Comparison of ENCODE assay signal across 20 mouse cellular contexts in the genomic region with DNA sequence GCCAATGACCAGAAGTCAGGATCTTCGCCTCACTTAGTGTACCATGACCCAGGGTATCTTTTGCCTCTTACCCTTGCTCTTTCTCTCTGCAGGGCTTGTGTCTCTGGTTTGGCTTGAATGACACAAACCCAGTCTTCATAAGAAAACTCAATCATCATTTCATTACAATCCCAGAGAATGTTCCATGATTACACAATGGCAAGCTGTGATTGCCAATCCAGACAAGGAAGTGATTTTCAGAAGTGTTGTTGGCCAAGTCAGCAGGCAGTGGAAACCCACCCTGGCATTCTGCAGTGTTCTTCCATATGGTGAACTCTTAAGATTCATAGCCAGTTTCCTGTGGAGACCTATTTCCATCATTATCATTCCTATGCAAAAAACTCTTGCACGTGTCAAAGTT.
DNase-seq lines count a peak whose midpoint lies in the region; ATAC-seq and TF ChIP-seq lines count a peak whose summit lies in the region.
"Had no signal": no experiment of that assay in that cellular context is flagged by ENCODE, and none has a peak within 500 bp of the region (broad histone marks: within the 10 kb centered on the region; RNA-seq: fewer than 3 reads in every experiment).

No protein-coding gene starts in this region.

- DNase-seq in forebrain, postnatal 0 days: no peak
- no peak for DNase-seq in forebrain, embryonic 14.5 days (ENCODE audit: low spot score)
- DNase-seq in heart, adult 2 months: no peak
- DNase-seq in heart, postnatal 14 days: no peak
- peak; percentile 13 for DNase-seq in lung, postnatal 36 days
- no peak for DNase-seq in lung, postnatal 14 days
- no peak for DNase-seq in kidney, postnatal 36 days
- DNase-seq: adrenal gland, postnatal 14 days; B cell, adult 2 months; cerebellum, adult 2 months; gastrocnemius, postnatal 36 days; heart, postnatal 36 days had no signal

- WGBS in forebrain, postnatal 0 days: 73% methylated on average over 2 of the region's 2 CpGs
- 80% methylated on average over 2 of the region's 2 CpGs for WGBS in forebrain, embryonic 14.5 days
- 63% methylated on average over 2 of the region's 2 CpGs for WGBS in heart, adult 2 months

- no peak overlapping the region for H3K4me3 ChIP-seq in forebrain, postnatal 0 days (ENCODE audit: low read depth, low read length)
- H3K4me3 ChIP-seq in forebrain, embryonic 14.5 days (ENCODE audit: low read depth, low read length): no peak overlapping the region
- no peak overlapping the region for H3K4me3 ChIP-seq in heart, adult 2 months
- H3K4me3 ChIP-seq: embryonic facial prominence, embryonic 10.5 days; forebrain, embryonic 13.5 days; heart, embryonic 12.5 days; hindbrain, embryonic 12.5 days had no signal

- H3K36me3 ChIP-seq in forebrain, postnatal 0 days (ENCODE audit: insufficient read depth): no peaks in the 10 kb centered on the region
- no peaks in the 10 kb centered on the region for H3K36me3 ChIP-seq in forebrain, embryonic 14.5 days (ENCODE audit: control insufficient read depth, insufficient read depth, low read length)
- H3K36me3 ChIP-seq in heart, adult 2 months (ENCODE audit: control insufficient read depth, insufficient read depth, low read length): peaks cover 9% of the 10 kb centered on the region
- H3K36me3 ChIP-seq: embryonic facial prominence, embryonic 10.5 days; G1E; heart, embryonic 12.5 days; hindbrain, embryonic 12.5 days had no signal

- no peak overlapping the region for H3K27ac ChIP-seq in forebrain, postnatal 0 days (ENCODE audit: low read depth, low read length)
- no peak overlapping the region for H3K27ac ChIP-seq in forebrain, embryonic 14.5 days (ENCODE audit: low read depth, low read length)
- H3K27ac ChIP-seq in heart, adult 2 months: no peak overlapping the region
- H3K27ac ChIP-seq: embryonic facial prominence, embryonic 10.5 days; forebrain, embryonic 13.5 days; hindbrain, embryonic 12.5 days had no signal

- ATAC-seq in forebrain, postnatal 0 days: peak; percentile 60
- no peak for ATAC-seq in forebrain, embryonic 14.5 days
- ATAC-seq: CD4-positive, CD25-positive, alpha-beta regulatory T cell, adult 4 months; forebrain, embryonic 13.5 days; hindbrain, embryonic 16.5 days; inflammation-experienced regulatory T-cells, adult 6 months had no signal

- peak; percentile 62; the same call in 1 of the 2 replicates for TF ChIP-seq EP300 in heart, adult 2 months (IDR thresholded peaks at IDR 0.05; ENCODE audit: insufficient read depth, low read depth, low read length)

- no peak overlapping the region for H3K4me2 ChIP-seq in forebrain, postnatal 0 days (ENCODE audit: low read depth)
- no peak overlapping the region for H3K4me2 ChIP-seq in forebrain, embryonic 14.5 days (ENCODE audit: low read length)
- H3K4me2 ChIP-seq: forebrain, embryonic 13.5 days; heart, embryonic 12.5 days; hindbrain, embryonic 12.5 days had no signal

- no peak for TF ChIP-seq POLR2A in heart, adult 2 months (IDR thresholded peaks at IDR 0.05; ENCODE audit: insufficient read depth, low read depth, low read length)

- no peak overlapping the region for H3K9ac ChIP-seq in forebrain, postnatal 0 days
- H3K9ac ChIP-seq in forebrain, embryonic 14.5 days (ENCODE audit: low read length): no peak overlapping the region
- H3K9ac ChIP-seq in heart, adult 2 months (ENCODE audit: low read depth, low read length): no peak overlapping the region
- H3K9ac ChIP-seq: forebrain, embryonic 13.5 days; heart, embryonic 12.5 days; hindbrain, embryonic 12.5 days had no signal

- H3K27me3 ChIP-seq in forebrain, postnatal 0 days (ENCODE audit: insufficient read depth, low read length): no peaks in the 10 kb centered on the region
- no peaks in the 10 kb centered on the region for H3K27me3 ChIP-seq in forebrain, embryonic 14.5 days (replicated peaks; ENCODE audit: control insufficient read depth, insufficient read depth, low read length)
- no peaks in the 10 kb centered on the region for H3K27me3 ChIP-seq in heart, adult 2 months (ENCODE audit: control insufficient read depth, insufficient read depth, low read length)
- H3K27me3 ChIP-seq: forebrain, embryonic 13.5 days; heart, embryonic 12.5 days; hindbrain, embryonic 12.5 days had no signal

- 0 out of 2 replicates have a peak, but pooled peaks cover 3% of the 10 kb centered on the region for H3K4me1 ChIP-seq in forebrain, postnatal 0 days (ENCODE audit: insufficient read depth)
- H3K4me1 ChIP-seq in forebrain, embryonic 14.5 days (ENCODE audit: control insufficient read depth, insufficient read depth, low read length): no peaks in the 10 kb centered on the region; the same call in 1 of the 2 replicates
- peaks cover 15% of the 10 kb centered on the region for H3K4me1 ChIP-seq in heart, adult 2 months (ENCODE audit: control insufficient read depth, insufficient read depth, low read length)

- no peak for TF ChIP-seq CTCF in forebrain, postnatal 0 days (IDR thresholded peaks at IDR 0.05; ENCODE audit: low read depth)
- no peak for TF ChIP-seq CTCF in heart, adult 2 months (IDR thresholded peaks at IDR 0.05)

- no peaks in the 10 kb centered on the region for H3K9me3 ChIP-seq in forebrain, postnatal 0 days (ENCODE audit: low read length)
- no peaks in the 10 kb centered on the region for H3K9me3 ChIP-seq in forebrain, embryonic 14.5 days (replicated peaks; ENCODE audit: control insufficient read depth, low read length)
- H3K9me3 ChIP-seq: embryonic facial prominence, embryonic 10.5 days; forebrain, embryonic 13.5 days; G1E; hindbrain, embryonic 12.5 days had no signal

- H3K79me2 ChIP-seq in heart, adult 2 months (replicated peaks; ENCODE audit: control insufficient read depth, insufficient read depth, low read length): no peaks in the 10 kb centered on the region

- intact Hi-C loops in heart, adult 2 months (cut with DNase I): loop anchor here (5.0 kb wide), 1 partner anchor 111 kb away; no protein-coding TSS in a partner anchor
- intact Hi-C loops in heart, postnatal 14 days (cut with DNase I): loop anchor here (5.0 to 10.0 kb wide), 3 partner anchors 161 to 597 kb away; a partner anchor contains a TSS
